Mouse (Mus musculus): ENCODE measurements at regions not wholly inside any gene's neighbourhood (a gene's known extent, or its start where the extent isn't known, plus 50 kb on each side); places are given as distances from the start of the nearest gene placed in this dataset.

GRCm38 (mm10) chr12:13825899-13826298 is 326.0 kb downstream of the Fam84a start:
- TF ChIP-seq EP300 (IDR thresholded peaks at IDR 0.05; ENCODE audit: low read depth) (no peak), CTCF (IDR thresholded peaks at IDR 0.05; ENCODE audit: low read depth) (no peak)

Data from heart, postnatal 0 days (tissue).